Mouse (Mus musculus) liver, adult 2 months (tissue): Measurements from ENCODE around the gene Slco1c1.

Source experiments
- CTCF ChIP-seq: fragments of 200-500 bp; IDR thresholded peaks from 2 replicates; pipeline ENCODE4 v1.5.1; 2011; ENCODE audit warnings: low read depth, low read length, control low read depth
- POLR2A ChIP-seq: fragments of 200-500 bp; IDR thresholded peaks from 2 replicates; pipeline ENCODE4 v1.6.1; 2011; ENCODE audit warnings: low read length, control low read depth; ENCODE audit not compliant: insufficient read depth; ENCODE audit errors: extremely low read depth

DNA sequence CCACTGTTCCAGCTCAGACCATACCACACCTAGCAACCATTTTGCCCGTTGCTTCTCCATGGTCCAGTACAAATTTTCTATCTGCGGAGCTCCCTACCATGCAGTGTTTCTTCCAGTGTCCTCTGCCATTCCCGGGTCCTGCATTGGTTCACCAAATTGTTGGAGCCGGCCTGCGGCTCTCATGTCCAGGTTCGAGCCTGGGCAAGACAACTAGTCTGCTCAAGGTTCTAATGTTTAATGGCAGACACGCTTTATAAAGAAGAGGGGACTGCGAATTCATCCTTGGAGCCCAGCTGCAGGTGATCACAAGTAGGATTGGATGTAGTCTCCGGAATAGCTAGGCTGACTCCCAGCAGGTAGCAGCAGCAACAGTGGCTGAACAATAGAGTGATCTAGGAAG is 76.8 kb downstream of the Slco1c1 start:
- TF ChIP-seq POLR2A (no peak), CTCF (no peak)
